Mouse (Mus musculus): Measurements from ENCODE around the gene Mcm2. TPM values are rescaled to one million over a fixed set of nuclear protein-coding genes. Genes with fewer than 3 reads are reported as not detected.

Gene Mcm2
- polyA plus RNA-seq, 1 experiment from 2014 or later, result 164 TPM

- Histone ChIP-seq H3K4me2 (no peak overlapping the region), H3K9ac (no peak overlapping the region), H3K9me3 (ENCODE audit: low read depth, low read length) (no peaks in the 10 kb centered on the region), H3K36me3 (ENCODE audit: insufficient read depth) (no peaks in the 10 kb centered on the region), H3K4me1 (ENCODE audit: insufficient read depth) (peaks cover 16% of the 10 kb centered on the region), H3K4me3 (ENCODE audit: low read depth, low read length) (no peak overlapping the region), H3K27ac (ENCODE audit: low read depth) (no peak overlapping the region), H3K27me3 (ENCODE audit: insufficient read depth, low read length) (no peaks in the 10 kb centered on the region)
- no peak for TF ChIP-seq CTCF (IDR thresholded peaks at IDR 0.05; ENCODE audit: low read depth)
- 11% methylated on average over 4 of the region's 4 CpGs for WGBS
- ATAC-seq (ENCODE audit: insufficient read depth) (no peak), DNase-seq (no peak)
Observed at GRCm38 (mm10) chr6:88934816-88935215, 36.2 kb upstream of the Mcm2 start.

- no peak overlapping the region for H3K27ac ChIP-seq (ENCODE audit: low read depth)
- no peak overlapping the region for H3K4me2 ChIP-seq
- no peaks in the 10 kb centered on the region for H3K9me3 ChIP-seq (ENCODE audit: low read depth, low read length)
- H3K36me3 ChIP-seq (ENCODE audit: insufficient read depth), result no peaks in the 10 kb centered on the region
- TF ChIP-seq CTCF (IDR thresholded peaks at IDR 0.05; ENCODE audit: low read depth), result no peak
- WGBS, result 49% methylated on average over 4 of the region's 4 CpGs
- no peak overlapping the region for H3K4me3 ChIP-seq (ENCODE audit: low read depth, low read length)
- no peak overlapping the region for H3K9ac ChIP-seq
- DNase-seq (peak; percentile 39), ATAC-seq (ENCODE audit: insufficient read depth) (no peak)
- H3K27me3 ChIP-seq (ENCODE audit: insufficient read depth, low read length), result no peaks in the 10 kb centered on the region
- H3K4me1 ChIP-seq (ENCODE audit: insufficient read depth), result peaks cover 16% of the 10 kb centered on the region
Observed at GRCm38 (mm10) chr6:88934132-88934531, 35.6 kb upstream of the Mcm2 start.

- no peak overlapping the region for H3K4me3 ChIP-seq (ENCODE audit: low read depth, low read length)
- H3K36me3 ChIP-seq (ENCODE audit: insufficient read depth), result no peaks in the 10 kb centered on the region
- WGBS, result 59% methylated on average over 2 of the region's 2 CpGs
- peaks cover 10% of the 10 kb centered on the region; the same call in 1 of the 2 replicates for H3K4me1 ChIP-seq (ENCODE audit: insufficient read depth)
- no peaks in the 10 kb centered on the region for H3K27me3 ChIP-seq (ENCODE audit: insufficient read depth, low read length)
- no peak overlapping the region for H3K4me2 ChIP-seq
- no peak for TF ChIP-seq CTCF (IDR thresholded peaks at IDR 0.05; ENCODE audit: low read depth)
- ATAC-seq (ENCODE audit: insufficient read depth) (peak; percentile 44), DNase-seq (peak; percentile 55)
- no peaks in the 10 kb centered on the region for H3K9me3 ChIP-seq (ENCODE audit: low read depth, low read length)
- peak overlapping the region; percentile 30; the same call in 1 of the 2 replicates for H3K27ac ChIP-seq (ENCODE audit: low read depth)
- no peak overlapping the region for H3K9ac ChIP-seq
Observed at GRCm38 (mm10) chr6:88931449-88931848, 32.9 kb upstream of the Mcm2 start.

GRCm38 (mm10) chr6:88930049-88930448 lies 31.5 kb upstream of the Mcm2 start:
- DNase-seq (no peak), ATAC-seq (ENCODE audit: insufficient read depth) (no peak)
- Histone ChIP-seq H3K27ac (ENCODE audit: low read depth) (no peak overlapping the region), H3K4me3 (ENCODE audit: low read depth, low read length) (no peak overlapping the region), H3K9ac (no peak overlapping the region), H3K4me2 (no peak overlapping the region), H3K27me3 (ENCODE audit: insufficient read depth, low read length) (no peaks in the 10 kb centered on the region), H3K36me3 (ENCODE audit: insufficient read depth) (no peaks in the 10 kb centered on the region), H3K9me3 (ENCODE audit: low read depth, low read length) (no peaks in the 10 kb centered on the region), H3K4me1 (ENCODE audit: insufficient read depth) (peaks cover 11% of the 10 kb centered on the region; the same call in 1 of the 2 replicates)
- TF ChIP-seq CTCF (IDR thresholded peaks at IDR 0.05; ENCODE audit: low read depth), result no peak
- 48% methylated on average over 7 of the region's 7 CpGs for WGBS

GRCm38 (mm10) chr6:88929451-88929850 lies 30.9 kb upstream of the Mcm2 start:
- WGBS, result 61% methylated on average over 6 of the region's 6 CpGs
- no peak overlapping the region for H3K9ac ChIP-seq
- no peak overlapping the region for H3K27ac ChIP-seq (ENCODE audit: low read depth)
- H3K4me2 ChIP-seq, result no peak overlapping the region
- ATAC-seq (ENCODE audit: insufficient read depth), result no peak
- TF ChIP-seq CTCF (IDR thresholded peaks at IDR 0.05; ENCODE audit: low read depth), result no peak
- H3K27me3 ChIP-seq (ENCODE audit: insufficient read depth, low read length), result no peaks in the 10 kb centered on the region
- no peaks in the 10 kb centered on the region for H3K36me3 ChIP-seq (ENCODE audit: insufficient read depth)
- no peak for DNase-seq
- H3K9me3 ChIP-seq (ENCODE audit: low read depth, low read length), result no peaks in the 10 kb centered on the region
- no peak overlapping the region for H3K4me3 ChIP-seq (ENCODE audit: low read depth, low read length)
- H3K4me1 ChIP-seq (ENCODE audit: insufficient read depth), result peaks cover 10% of the 10 kb centered on the region; the same call in 1 of the 2 replicates

GRCm38 (mm10) chr6:88928576-88928975 lies 30.0 kb upstream of the Mcm2 start:
- TF ChIP-seq CTCF (IDR thresholded peaks at IDR 0.05; ENCODE audit: low read depth), result no peak
- H3K27me3 ChIP-seq (ENCODE audit: insufficient read depth, low read length), result no peaks in the 10 kb centered on the region
- peaks cover 17% of the 10 kb centered on the region for H3K4me1 ChIP-seq (ENCODE audit: insufficient read depth)
- no peak for ATAC-seq (ENCODE audit: insufficient read depth)
- H3K9me3 ChIP-seq (ENCODE audit: low read depth, low read length), result no peaks in the 10 kb centered on the region
- no peak overlapping the region for H3K9ac ChIP-seq
- no peak overlapping the region for H3K4me2 ChIP-seq
- H3K4me3 ChIP-seq (ENCODE audit: low read depth, low read length), result no peak overlapping the region
- H3K36me3 ChIP-seq (ENCODE audit: insufficient read depth), result no peaks in the 10 kb centered on the region
- no peak for DNase-seq
- WGBS, result 61% methylated on average over 5 of the region's 5 CpGs
- H3K27ac ChIP-seq (ENCODE audit: low read depth), result no peak overlapping the region

GRCm38 (mm10) chr6:88928026-88928425 lies 29.4 kb upstream of the Mcm2 start:
- Histone ChIP-seq H3K9me3 (ENCODE audit: low read depth, low read length) (no peaks in the 10 kb centered on the region), H3K27me3 (ENCODE audit: insufficient read depth, low read length) (no peaks in the 10 kb centered on the region), H3K9ac (no peak overlapping the region), H3K36me3 (ENCODE audit: insufficient read depth) (no peaks in the 10 kb centered on the region), H3K27ac (ENCODE audit: low read depth) (no peak overlapping the region), H3K4me1 (ENCODE audit: insufficient read depth) (peaks cover 17% of the 10 kb centered on the region), H3K4me3 (ENCODE audit: low read depth, low read length) (no peak overlapping the region), H3K4me2 (no peak overlapping the region)
- WGBS, result 83% methylated on average over 1 of the region's 1 CpGs
- no peak for ATAC-seq (ENCODE audit: insufficient read depth)
- no peak for DNase-seq
- no peak for TF ChIP-seq CTCF (IDR thresholded peaks at IDR 0.05; ENCODE audit: low read depth)

- DNase-seq, result peak; percentile 87
- 3% methylated on average over 2 of the region's 2 CpGs for WGBS
- Histone ChIP-seq H3K36me3 (ENCODE audit: insufficient read depth) (no peaks in the 10 kb centered on the region), H3K4me1 (ENCODE audit: insufficient read depth) (peaks cover 17% of the 10 kb centered on the region), H3K27me3 (ENCODE audit: insufficient read depth, low read length) (no peaks in the 10 kb centered on the region), H3K9me3 (ENCODE audit: low read depth, low read length) (no peaks in the 10 kb centered on the region), H3K9ac (no peak overlapping the region), H3K4me2 (no peak overlapping the region), H3K27ac (ENCODE audit: low read depth) (no peak overlapping the region), H3K4me3 (ENCODE audit: low read depth, low read length) (no peak overlapping the region)
- ATAC-seq (ENCODE audit: insufficient read depth), result 0 out of 2 replicates have a peak, but pooled peaks have one; percentile 15
- peak; percentile 99 for TF ChIP-seq CTCF (IDR thresholded peaks at IDR 0.05; ENCODE audit: low read depth)
Observed at GRCm38 (mm10) chr6:88927595-88927994, 29.0 kb upstream of the Mcm2 start.
